Mouse (Mus musculus): ENCODE measurements at regions not wholly inside any gene's neighbourhood (a gene's known extent, or its start where the extent isn't known, plus 50 kb on each side); places are given as distances from the start of the nearest gene placed in this dataset.

DNA sequence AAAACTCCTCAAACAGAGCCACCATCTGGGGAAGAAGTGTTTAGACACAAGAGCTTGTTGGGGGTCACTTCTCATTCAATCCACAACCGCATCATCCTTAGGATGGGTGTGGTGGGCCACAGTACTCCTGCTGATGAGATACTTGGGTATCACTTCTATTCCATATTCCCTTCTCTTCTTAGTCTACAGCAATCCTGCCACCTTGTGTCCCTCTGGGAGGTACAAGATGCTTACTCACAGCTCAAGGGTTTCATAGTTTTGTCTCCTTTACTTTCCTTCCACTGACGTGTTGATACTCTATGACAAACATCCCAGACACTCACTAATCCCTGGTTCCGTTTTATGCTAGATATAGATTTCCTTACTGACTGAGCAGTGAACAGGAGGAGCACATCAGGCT lies 122.1 kb upstream of the Epha4 start:
- Histone ChIP-seq H3K4me1 (ENCODE audit: control insufficient read depth, insufficient read depth, low read length) (no peaks in the 10 kb centered on the region), H3K27me3 (ENCODE audit: control insufficient read depth, insufficient read depth, low read length) (no peaks in the 10 kb centered on the region), H3K27ac (ENCODE audit: insufficient read depth, low read length) (no peak overlapping the region), H3K4me3 (replicated peaks; ENCODE audit: insufficient read depth, low read depth, low read length) (no peak overlapping the region)
- TF ChIP-seq POLR2A (IDR thresholded peaks at IDR 0.05; ENCODE audit: borderline replicate concordance, insufficient read depth, low read length) (no peak), CTCF (IDR thresholded peaks at IDR 0.05; ENCODE audit: borderline replicate concordance, insufficient read depth, low read depth, low read length) (no peak)
- WGBS = 92% methylated on average over 3 of the region's 3 CpGs
- no peak for DNase-seq

DNA sequence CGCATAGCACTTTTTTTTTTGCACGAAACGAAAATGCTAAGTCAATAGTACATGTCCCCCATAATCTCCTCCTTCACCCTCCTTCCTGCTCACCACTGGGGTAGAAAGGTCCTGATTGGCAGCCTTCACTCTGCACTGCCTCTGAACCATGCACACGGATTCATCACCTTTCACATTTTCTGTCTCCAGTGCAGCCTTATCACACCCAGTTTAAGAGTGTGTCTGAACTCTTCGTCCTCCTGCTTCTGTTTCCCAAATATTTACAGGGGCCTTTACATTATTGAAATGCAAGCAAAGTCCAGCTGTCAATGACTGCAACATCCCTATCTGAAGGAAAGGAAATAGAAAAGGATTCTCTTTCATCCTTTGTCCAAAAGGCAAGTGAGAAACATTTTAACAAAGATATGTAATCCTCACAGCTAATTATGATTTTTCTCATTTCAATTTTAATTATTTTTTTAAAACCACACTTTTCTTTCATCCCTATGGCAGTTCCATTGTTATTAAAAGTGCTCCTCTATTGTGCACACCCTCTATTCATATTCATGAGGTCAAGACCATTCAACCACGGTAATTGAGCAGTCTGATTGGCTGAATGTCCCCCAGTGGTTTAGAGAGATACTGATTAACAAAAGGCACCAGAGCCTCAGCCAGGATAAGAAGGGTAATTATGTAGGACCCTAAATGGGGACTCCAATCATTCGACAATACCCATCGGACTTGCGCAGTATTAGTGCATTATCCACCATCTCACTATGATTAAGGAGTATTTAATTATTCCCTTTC lies 114.8 kb upstream of the Epha4 start:
- no peaks in the 10 kb centered on the region for H3K27me3 ChIP-seq (ENCODE audit: control insufficient read depth, insufficient read depth, low read length)
- no peaks in the 10 kb centered on the region for H3K4me1 ChIP-seq (ENCODE audit: control insufficient read depth, insufficient read depth, low read length)
- WGBS = 24% methylated on average over 9 of the region's 9 CpGs
- no peak overlapping the region for H3K27ac ChIP-seq (ENCODE audit: insufficient read depth, low read length)
- no peak for DNase-seq
- no peak overlapping the region for H3K4me3 ChIP-seq (replicated peaks; ENCODE audit: insufficient read depth, low read depth, low read length)
- no peak for TF ChIP-seq POLR2A (IDR thresholded peaks at IDR 0.05; ENCODE audit: borderline replicate concordance, insufficient read depth, low read length)
- no peak for TF ChIP-seq CTCF (IDR thresholded peaks at IDR 0.05; ENCODE audit: borderline replicate concordance, insufficient read depth, low read depth, low read length)

GRCm38 (mm10) chr1:77628861-77629260 lies 114.0 kb upstream of the Epha4 start:
- TF ChIP-seq POLR2A (IDR thresholded peaks at IDR 0.05; ENCODE audit: borderline replicate concordance, insufficient read depth, low read length) (no peak), CTCF (IDR thresholded peaks at IDR 0.05; ENCODE audit: borderline replicate concordance, insufficient read depth, low read depth, low read length) (no peak)
- Histone ChIP-seq H3K27me3 (ENCODE audit: control insufficient read depth, insufficient read depth, low read length) (no peaks in the 10 kb centered on the region), H3K27ac (ENCODE audit: insufficient read depth, low read length) (no peak overlapping the region), H3K4me1 (ENCODE audit: control insufficient read depth, insufficient read depth, low read length) (no peaks in the 10 kb centered on the region), H3K4me3 (replicated peaks; ENCODE audit: insufficient read depth, low read depth, low read length) (no peak overlapping the region)
- WGBS = 56% methylated on average over 4 of the region's 4 CpGs
- DNase-seq = no peak

GRCm38 (mm10) chr1:77617490-77617889 lies 102.6 kb upstream of the Epha4 start:
- H3K27me3 ChIP-seq (ENCODE audit: control insufficient read depth, insufficient read depth, low read length) = no peaks in the 10 kb centered on the region
- no peak overlapping the region for H3K4me3 ChIP-seq (replicated peaks; ENCODE audit: insufficient read depth, low read depth, low read length)
- H3K4me1 ChIP-seq (ENCODE audit: control insufficient read depth, insufficient read depth, low read length) = no peaks in the 10 kb centered on the region
- TF ChIP-seq CTCF (IDR thresholded peaks at IDR 0.05; ENCODE audit: borderline replicate concordance, insufficient read depth, low read depth, low read length) (no peak), POLR2A (IDR thresholded peaks at IDR 0.05; ENCODE audit: borderline replicate concordance, insufficient read depth, low read length) (no peak)
- WGBS = 62% methylated on average over 8 of the region's 8 CpGs
- no peak overlapping the region for H3K27ac ChIP-seq (ENCODE audit: insufficient read depth, low read length)
- DNase-seq = no peak

- no peak for DNase-seq
- Histone ChIP-seq H3K27ac (ENCODE audit: insufficient read depth, low read length) (no peak overlapping the region), H3K4me1 (ENCODE audit: control insufficient read depth, insufficient read depth, low read length) (no peaks in the 10 kb centered on the region), H3K27me3 (ENCODE audit: control insufficient read depth, insufficient read depth, low read length) (no peaks in the 10 kb centered on the region), H3K4me3 (replicated peaks; ENCODE audit: insufficient read depth, low read depth, low read length) (no peak overlapping the region)
- TF ChIP-seq CTCF (IDR thresholded peaks at IDR 0.05; ENCODE audit: borderline replicate concordance, insufficient read depth, low read depth, low read length) (no peak), POLR2A (IDR thresholded peaks at IDR 0.05; ENCODE audit: borderline replicate concordance, insufficient read depth, low read length) (no peak)
- WGBS = 72% methylated on average over 5 of the region's 5 CpGs
Measured at GRCm38 (mm10) chr1:77600509-77600908, 85.6 kb upstream of the Epha4 start.

GRCm38 (mm10) chr1:77592649-77593048 lies 77.8 kb upstream of the Epha4 start:
- 54% methylated on average over 4 of the region's 4 CpGs for WGBS
- Histone ChIP-seq H3K4me3 (replicated peaks; ENCODE audit: insufficient read depth, low read depth, low read length) (no peak overlapping the region), H3K27ac (ENCODE audit: insufficient read depth, low read length) (no peak overlapping the region), H3K27me3 (ENCODE audit: control insufficient read depth, insufficient read depth, low read length) (no peaks in the 10 kb centered on the region), H3K4me1 (ENCODE audit: control insufficient read depth, insufficient read depth, low read length) (no peaks in the 10 kb centered on the region)
- DNase-seq = no peak
- TF ChIP-seq CTCF (IDR thresholded peaks at IDR 0.05; ENCODE audit: borderline replicate concordance, insufficient read depth, low read depth, low read length) (no peak), POLR2A (IDR thresholded peaks at IDR 0.05; ENCODE audit: borderline replicate concordance, insufficient read depth, low read length) (no peak)

DNA sequence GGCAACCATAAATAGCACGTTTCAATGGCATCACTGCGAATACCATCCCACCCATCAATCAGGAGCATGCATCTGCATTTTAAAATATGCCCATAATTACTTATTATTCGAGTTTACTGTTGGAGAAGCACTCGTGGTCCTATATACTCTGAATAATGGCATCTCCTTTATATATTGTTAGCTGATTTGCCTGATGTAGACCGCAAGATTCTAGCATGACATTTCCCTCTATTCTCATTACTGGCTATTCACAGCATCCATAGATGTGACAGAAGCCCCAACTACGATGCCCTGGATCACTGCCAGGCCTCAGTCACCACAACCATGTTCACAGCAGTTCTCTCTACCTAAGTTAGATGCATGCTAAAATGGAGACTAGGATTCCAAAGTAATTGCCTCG lies 77.4 kb upstream of the Epha4 start:
- H3K4me3 ChIP-seq (replicated peaks; ENCODE audit: insufficient read depth, low read depth, low read length) = no peak overlapping the region
- TF ChIP-seq POLR2A (IDR thresholded peaks at IDR 0.05; ENCODE audit: borderline replicate concordance, insufficient read depth, low read length) (no peak), CTCF (IDR thresholded peaks at IDR 0.05; ENCODE audit: borderline replicate concordance, insufficient read depth, low read depth, low read length) (no peak)
- no peaks in the 10 kb centered on the region for H3K27me3 ChIP-seq (ENCODE audit: control insufficient read depth, insufficient read depth, low read length)
- no peak for DNase-seq
- no peak overlapping the region for H3K27ac ChIP-seq (ENCODE audit: insufficient read depth, low read length)
- WGBS = 28% methylated on average over 7 of the region's 7 CpGs
- H3K4me1 ChIP-seq (ENCODE audit: control insufficient read depth, insufficient read depth, low read length) = no peaks in the 10 kb centered on the region

DNA sequence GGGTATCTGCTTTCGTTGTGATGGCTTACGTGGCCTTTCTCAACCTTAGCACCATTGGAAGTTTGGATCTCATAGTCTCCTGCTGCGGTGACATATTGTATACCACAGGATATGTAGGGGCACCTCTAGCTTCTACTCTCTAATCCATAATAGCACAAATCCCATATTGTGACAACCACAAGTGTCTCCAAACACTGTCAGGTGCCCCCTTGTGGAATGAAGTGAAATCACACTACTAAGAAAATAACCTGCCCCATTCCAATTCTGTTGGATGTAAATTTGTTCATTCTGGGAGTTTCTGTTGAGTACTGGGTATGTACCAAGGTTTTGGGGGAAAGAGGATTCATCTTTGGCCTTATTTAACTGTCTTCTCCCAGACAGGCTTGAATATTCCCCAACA lies 74.5 kb upstream of the Epha4 start:
- H3K27me3 ChIP-seq (ENCODE audit: control insufficient read depth, insufficient read depth, low read length) = no peaks in the 10 kb centered on the region
- no peaks in the 10 kb centered on the region for H3K4me1 ChIP-seq (ENCODE audit: control insufficient read depth, insufficient read depth, low read length)
- DNase-seq = no peak
- H3K4me3 ChIP-seq (replicated peaks; ENCODE audit: insufficient read depth, low read depth, low read length) = no peak overlapping the region
- H3K27ac ChIP-seq (ENCODE audit: insufficient read depth, low read length) = no peak overlapping the region
- no peak for TF ChIP-seq CTCF (IDR thresholded peaks at IDR 0.05; ENCODE audit: borderline replicate concordance, insufficient read depth, low read depth, low read length)
- no peak for TF ChIP-seq POLR2A (IDR thresholded peaks at IDR 0.05; ENCODE audit: borderline replicate concordance, insufficient read depth, low read length)
- WGBS = 95% methylated on average over 3 of the region's 3 CpGs
